Mouse (Mus musculus) embryo, embryonic 10.5 days (tissue): ENCODE results near the gene Ahctf1.

Experiments
- DNase-seq: peaks from one replicate; pipeline ENCODE4 v3.0.0-alpha.2; 2015; ENCODE audit warnings: low spot score

Gene Ahctf1

DNA sequence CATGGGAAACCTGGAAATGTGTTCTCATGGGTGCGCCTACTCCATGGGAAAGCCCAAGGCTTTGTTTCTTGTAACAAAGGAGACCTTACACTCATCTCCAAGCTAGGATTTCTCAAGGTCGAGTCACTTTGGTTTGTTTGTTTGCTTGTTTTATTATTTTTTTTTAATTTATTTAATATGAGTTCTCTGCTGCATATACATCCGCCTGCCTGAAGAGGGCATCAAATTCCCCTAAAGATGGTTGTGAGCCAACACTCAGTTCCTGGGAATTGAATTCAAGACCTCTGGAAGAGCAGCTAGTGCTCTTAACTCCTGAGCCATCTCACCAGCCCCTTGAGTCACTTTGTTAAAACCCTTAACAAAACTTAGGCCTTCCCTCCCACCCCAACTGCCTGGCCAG, 90.1 kb downstream of the Ahctf1 start:
- DNase-seq, result no peak

DNA sequence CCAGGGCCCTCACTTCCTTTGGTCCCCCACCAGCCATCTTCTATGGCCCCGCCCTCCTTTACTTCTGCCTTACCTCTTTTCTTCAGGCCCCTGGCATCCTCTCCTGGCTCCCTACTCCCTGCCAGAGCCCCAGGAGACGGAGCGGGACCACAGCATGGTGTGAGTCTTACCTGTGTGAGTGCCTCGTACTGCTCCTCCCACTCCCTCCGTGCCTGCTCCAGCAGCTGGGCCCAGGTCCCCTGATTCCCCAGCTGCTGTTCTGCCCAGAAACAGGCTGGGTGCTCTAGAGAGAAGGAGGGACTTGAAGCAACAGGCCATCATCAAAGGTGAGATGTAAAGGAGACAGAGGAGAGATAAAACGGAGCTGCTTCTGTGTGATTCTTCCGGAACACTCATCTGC, 90.8 kb downstream of the Ahctf1 start:
- DNase-seq, result no peak

DNA sequence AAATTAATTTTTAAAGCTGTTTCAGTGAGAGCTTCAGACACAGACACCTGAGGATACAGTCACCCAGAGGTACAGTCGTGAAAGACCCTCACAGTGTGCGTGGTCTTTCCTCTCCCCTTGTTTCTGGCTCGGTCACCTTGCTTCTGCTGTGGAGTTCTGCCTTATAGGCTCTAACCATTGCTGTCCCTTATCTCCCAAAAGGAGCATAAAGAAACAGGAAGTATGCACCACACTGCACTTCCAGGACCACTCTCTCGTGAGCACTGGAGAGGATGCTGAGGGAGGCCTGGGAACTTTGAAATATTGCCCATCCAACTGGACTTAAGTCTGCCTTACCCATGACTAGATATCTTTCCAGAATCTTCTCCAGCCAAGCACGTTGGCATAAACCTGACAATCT, 92.7 kb downstream of the Ahctf1 start:
- no peak for DNase-seq

DNA sequence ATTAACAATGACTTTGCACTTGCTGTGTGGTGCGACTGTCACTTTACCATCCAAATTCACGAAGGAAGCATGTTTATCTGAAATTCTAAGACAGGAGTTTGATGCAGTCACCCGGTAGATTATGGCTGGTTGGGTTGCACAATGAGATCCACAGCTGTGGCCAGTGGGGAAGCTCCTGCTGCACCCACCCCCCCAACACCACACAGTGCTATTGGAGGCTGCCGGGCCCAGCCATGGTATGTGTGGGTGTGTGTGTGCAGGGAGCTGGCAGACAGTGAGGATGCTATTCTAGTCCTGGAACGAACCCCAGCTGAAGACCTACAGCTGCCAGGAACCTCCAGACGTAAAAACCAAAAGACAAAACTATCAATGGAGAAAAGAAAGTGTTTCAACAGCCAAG, 94.1 kb downstream of the Ahctf1 start:
- DNase-seq, result no peak

DNA sequence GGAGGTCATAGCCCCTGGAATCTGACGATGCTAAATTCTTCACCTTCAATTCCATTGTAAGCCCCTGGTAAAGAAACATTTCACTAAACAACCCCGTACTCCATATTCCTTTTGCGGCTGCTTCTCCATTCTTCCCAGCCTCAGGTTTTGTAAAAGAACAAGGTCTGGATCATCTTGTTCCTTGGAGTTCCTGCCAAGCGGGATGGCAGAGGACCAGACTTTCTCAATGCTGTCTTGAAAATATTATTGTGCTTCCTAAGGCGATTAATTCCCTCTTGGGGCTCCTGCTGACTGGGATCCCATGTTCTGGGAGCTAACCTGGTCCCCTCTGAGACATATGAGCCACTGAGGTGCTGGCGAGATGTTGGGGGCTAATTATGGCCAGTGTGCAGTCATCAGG, 98.3 kb downstream of the Ahctf1 start:
- DNase-seq, result no peak

DNA sequence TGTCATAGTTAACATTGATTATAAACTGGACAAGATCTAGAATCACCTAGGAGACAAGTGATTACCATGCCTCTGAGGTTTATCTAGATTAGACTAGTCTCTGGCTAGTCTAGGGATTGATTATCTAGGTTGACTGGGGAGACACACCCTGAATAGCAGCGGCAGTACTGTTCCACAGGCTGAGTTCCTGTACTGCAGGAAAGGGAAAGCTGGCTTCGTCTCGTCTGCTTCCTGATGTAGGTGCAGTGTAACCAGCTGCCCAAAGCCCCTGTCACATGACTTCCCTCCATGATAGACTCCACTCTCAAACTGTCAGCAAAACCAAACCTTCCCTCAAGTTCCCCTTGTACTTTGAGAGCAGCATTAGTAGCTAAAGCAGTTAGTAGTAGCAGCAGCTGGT, 99.3 kb downstream of the Ahctf1 start:
- DNase-seq, result no peak
